Mouse (Mus musculus): ENCODE results near the gene Armt1. TPM values are rescaled to one million over a fixed set of nuclear protein-coding genes. Genes with fewer than 3 reads are reported as not detected.

Armt1 gene
- polyA plus RNA-seq (2012; rRNA removed), result 1.7 and 1.9 TPM in 2 replicates

DNA sequence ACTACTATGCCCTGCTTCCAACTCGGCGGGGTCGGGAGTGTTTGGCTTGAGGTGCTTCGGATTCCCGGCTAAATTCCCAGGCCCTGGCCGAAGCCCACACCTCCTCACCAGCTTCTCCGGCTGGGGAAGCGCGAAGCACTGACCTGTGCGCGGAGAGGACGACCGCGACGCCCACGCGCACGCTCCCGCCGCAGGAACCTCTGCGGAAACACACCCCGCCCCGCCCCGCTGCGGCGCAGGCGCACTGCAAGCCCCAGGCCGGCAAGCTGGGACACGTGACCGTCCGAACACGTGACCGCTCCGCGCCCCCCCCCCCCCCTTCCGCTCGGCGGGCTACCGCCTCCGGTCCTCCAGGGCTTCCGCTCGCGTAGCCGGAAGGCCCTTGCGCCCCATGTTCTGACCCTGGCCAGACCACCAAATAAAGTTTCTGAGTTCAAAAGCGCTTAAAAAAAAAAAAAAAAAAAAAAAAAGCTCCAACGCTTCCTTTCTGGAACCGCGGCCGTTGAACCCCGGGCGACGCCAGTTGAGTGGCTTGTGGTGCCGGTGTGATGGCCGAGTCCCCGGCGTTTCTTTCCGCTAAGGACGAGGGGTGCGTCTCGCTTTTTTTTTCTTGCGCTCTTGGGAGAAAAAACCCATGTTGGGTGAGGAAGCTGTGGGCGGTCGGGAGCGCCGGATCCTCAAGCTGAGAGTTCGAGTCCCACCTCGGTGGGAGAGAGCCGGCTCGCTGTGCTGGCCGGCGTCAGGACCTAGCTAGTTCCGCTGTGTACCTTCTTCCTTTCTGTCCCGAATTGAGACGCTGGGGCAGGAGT is at the start of gene Armt1, which contains the start of gene Rmnd1:
TSS of gene Armt1 (plus strand) at position 345 of the 809 bp plus-strand sequence.
TSS of gene Rmnd1 (minus strand) at position 266 of the 809 bp plus-strand sequence.

DNA sequence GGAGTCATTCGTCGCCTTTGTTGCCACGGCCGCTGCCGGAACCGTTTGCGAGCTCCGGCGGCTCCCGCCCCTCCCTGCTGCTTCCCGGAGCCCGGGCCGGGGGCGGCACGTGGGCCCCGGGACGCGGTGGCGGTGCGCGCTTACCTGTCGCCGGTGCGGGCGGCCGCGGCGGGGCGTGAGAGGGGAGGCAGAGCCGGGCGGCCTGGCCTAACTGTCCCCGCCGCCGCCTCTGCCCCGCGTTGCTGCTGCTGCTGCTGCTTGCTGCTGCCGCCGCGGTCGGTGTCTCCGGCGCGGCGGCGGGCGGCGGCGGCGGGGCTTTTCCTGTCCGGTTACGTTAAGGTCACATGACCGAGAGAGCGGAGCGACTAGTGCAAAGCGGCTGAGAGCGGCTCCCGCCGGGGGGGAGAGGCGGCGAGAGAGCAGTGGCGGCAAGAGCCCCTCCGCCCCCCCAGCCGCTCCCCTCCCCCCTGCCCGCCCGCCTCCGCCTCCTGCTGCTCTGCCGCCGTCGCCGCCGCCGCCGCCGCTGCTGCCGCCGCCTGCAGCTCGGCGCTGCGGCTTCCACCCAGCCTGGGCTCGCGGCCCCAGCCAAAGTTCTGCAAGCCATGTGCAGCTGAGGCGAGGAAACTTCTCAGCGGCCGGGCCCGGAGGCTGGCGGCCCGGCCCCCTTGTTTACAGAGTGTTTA is 44.4 kb upstream of the Armt1 start, which contains the start of gene Zbtb2:
TSS of gene Zbtb2 (minus strand) at position 408 of the 683 bp plus-strand sequence.

DNA sequence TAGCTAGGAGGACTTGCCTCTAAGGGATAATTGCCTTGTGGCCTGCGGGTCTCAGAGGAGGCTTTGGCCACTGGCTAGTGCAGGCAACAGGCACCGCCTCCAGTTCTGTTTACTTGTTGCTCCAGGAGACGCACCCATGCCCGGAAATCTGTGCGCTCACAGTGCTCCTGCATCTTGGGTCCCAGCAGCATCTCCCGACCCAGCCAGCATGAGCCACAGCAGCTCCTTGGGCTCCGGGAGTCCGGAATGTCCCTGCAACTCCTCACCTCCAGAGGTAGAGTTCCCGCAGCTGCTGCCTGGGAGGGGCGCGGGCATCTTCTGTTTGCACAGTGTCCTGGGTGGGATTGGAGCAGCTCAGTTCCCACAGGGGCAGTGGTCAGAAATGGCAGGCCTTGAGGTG is 50.1 kb downstream of the Armt1 start, which contains the start of gene Ccdc170:
TSS of gene Ccdc170 (plus strand) at position 148 of the 400 bp plus-strand sequence.

Other genes with a start within 250 kb of the Armt1 start
- gene Akap12, start 166.1 kb upstream of the Armt1 start, polyA plus RNA-seq (2012; rRNA removed), result 0.85 and 1.1 TPM in 2 replicates
- gene Zbtb2, start 44.4 kb upstream of the Armt1 start, polyA plus RNA-seq (2012; rRNA removed), result 2.1 and 2.3 TPM in 2 replicates
- gene Rmnd1, start 79 bp upstream of the Armt1 start, polyA plus RNA-seq (2012; rRNA removed), result 8.1 and 11.1 TPM in 2 replicates
- not detected in 2 replicates for gene Ccdc170, start 50.0 kb downstream of the Armt1 start, polyA plus RNA-seq (2012; rRNA removed)
- 0.40 and 0.49 TPM in 2 replicates for gene Esr1, start 179.1 kb downstream of the Armt1 start, polyA plus RNA-seq (2012; rRNA removed)